9 mouse cellular contexts compared by ENCODE assay signal in genomic region chr9:45911673-45912072, GRCm38 (mm10). TPM values are rescaled to one million over a fixed set of nuclear protein-coding genes. Genes with fewer than 3 reads are reported as not detected.
DNase-seq lines count a peak whose midpoint lies in the region; ATAC-seq and TF ChIP-seq lines count a peak whose summit lies in the region.
"Had no signal": no experiment of that assay in that cellular context is flagged by ENCODE, and none has a peak within 500 bp of the region (broad histone marks: within the 10 kb centered on the region; RNA-seq: fewer than 3 reads in every experiment).

No protein-coding gene starts in this region.

- DNase-seq in heart, adult 2 months, result peak; percentile 48 to 72
- DNase-seq in ovary, postnatal 36 days (ENCODE audit: low spot score), result peak; percentile 66
- no peak for DNase-seq in ovary, adult 18-20 months (ENCODE audit: low spot score)
- peak; percentile 66 for DNase-seq in adrenal gland, postnatal 25 days
- DNase-seq in gastrocnemius, postnatal 36 days, result peak; percentile 52 to 63
- peak; percentile 59 to 76 for DNase-seq in lung, postnatal 4 days
- DNase-seq in thymus, postnatal 36 days, result peak; percentile 50 to 61

- no peak overlapping the region for H3K4me2 ChIP-seq in heart, embryonic 12.5 days
- H3K4me2 ChIP-seq: neural tube, embryonic 13.5 days had no signal

- H3K79me2 ChIP-seq in heart, adult 2 months (replicated peaks; ENCODE audit: control insufficient read depth, insufficient read depth, low read length), result peaks cover 5% of the 10 kb centered on the region

- peaks cover 3% of the 10 kb centered on the region for H3K4me1 ChIP-seq in heart, adult 2 months (ENCODE audit: control insufficient read depth, insufficient read depth, low read length)
- H3K4me1 ChIP-seq in heart, embryonic 12.5 days (replicated peaks), result peaks cover 10% of the 10 kb centered on the region

- no peak overlapping the region for H3K27ac ChIP-seq in heart, adult 2 months
- H3K27ac ChIP-seq in heart, embryonic 12.5 days (ENCODE audit: poor library complexity, severe bottlenecking), result no peak overlapping the region
- H3K27ac ChIP-seq: neural tube, embryonic 13.5 days had no signal

- TF ChIP-seq POLR2A in heart, adult 2 months (IDR thresholded peaks at IDR 0.05; ENCODE audit: insufficient read depth, low read depth, low read length), result no peak

- peak; percentile 86 for TF ChIP-seq CTCF in heart, adult 2 months (IDR thresholded peaks at IDR 0.05)

- 0 out of 2 replicates have a peak, but pooled peaks have one; percentile 11 for TF ChIP-seq EP300 in heart, adult 2 months (IDR thresholded peaks at IDR 0.05; ENCODE audit: insufficient read depth, low read depth, low read length)

- intact Hi-C loops in heart, adult 2 months (cut with DNase I), result loop anchor here (1.0 kb wide), 1 partner anchor 26 kb away; no protein-coding TSS in a partner anchor
- intact Hi-C loops in gastrocnemius, postnatal 36 days (cut with DNase I), result loop anchor here (2.0 kb wide), 1 partner anchor 25 kb away; the partner anchor contains the start of gene Tagln

- no peak for ATAC-seq in heart, embryonic 12.5 days (ENCODE audit: insufficient number of reproducible peaks, low FRiP score)

- H3K9ac ChIP-seq in heart, adult 2 months (ENCODE audit: low read depth, low read length), result no peak overlapping the region
- H3K9ac ChIP-seq in heart, embryonic 12.5 days, result no peak overlapping the region
- H3K9ac ChIP-seq: neural tube, embryonic 13.5 days had no signal

- H3K4me3 ChIP-seq in heart, adult 2 months, result no peak overlapping the region
- no peak overlapping the region for H3K4me3 ChIP-seq in heart, embryonic 12.5 days
- H3K4me3 ChIP-seq: neural tube, embryonic 13.5 days had no signal

- H3K9me3 ChIP-seq in heart, embryonic 12.5 days (replicated peaks), result no peaks in the 10 kb centered on the region
- H3K9me3 ChIP-seq: neural tube, embryonic 13.5 days had no signal

- peaks cover 2% of the 10 kb centered on the region for H3K36me3 ChIP-seq in heart, adult 2 months (ENCODE audit: control insufficient read depth, insufficient read depth, low read length)
- peaks cover 79% of the 10 kb centered on the region for H3K36me3 ChIP-seq in heart, embryonic 12.5 days

- no peaks in the 10 kb centered on the region for H3K27me3 ChIP-seq in heart, adult 2 months (ENCODE audit: control insufficient read depth, insufficient read depth, low read length)
- H3K27me3 ChIP-seq in heart, embryonic 12.5 days (replicated peaks), result no peaks in the 10 kb centered on the region
- H3K27me3 ChIP-seq: neural tube, embryonic 13.5 days had no signal

- 59% methylated on average over 1 of the region's 1 CpGs for WGBS in heart, adult 2 months
- WGBS in heart, embryonic 12.5 days, result 53% methylated on average over 1 of the region's 1 CpGs

RNA-seq across cellular contexts. Expression of gene Rnf214, which starts 5.0 kb away (rescaled TPM):
- total RNA-seq in heart, adult 2 months (2021), result 10 to 100 TPM; 31.8 to 37.1 TPM
- 12.5 and 21.8 TPM in 2 replicates for polyA plus RNA-seq in heart, adult 2 months (2012; rRNA removed)
- polyA plus RNA-seq in heart, embryonic 12.5 days (2016; fragmentation: Nextera tagmentation; extraction: Ambion mirVana), result 43.6 and 45.0 TPM in 2 replicates
- total RNA-seq in adrenal gland, postnatal 25 days (2021), result 51.8 and 56.0 TPM in 2 replicates
- total RNA-seq in gastrocnemius, postnatal 36 days (2021), result 10 to 100 TPM; 21.6 to 24.7 TPM

RNA-seq across cellular contexts. Expression of gene Pcsk7, which starts 5.4 kb away (rescaled TPM):
- 10 to 100 TPM; 12.2 to 13.9 TPM for total RNA-seq in heart, adult 2 months (2021)
- 18.4 and 26.8 TPM in 2 replicates for polyA plus RNA-seq in heart, adult 2 months (2012; rRNA removed)
- polyA plus RNA-seq in heart, embryonic 12.5 days (2016; fragmentation: Nextera tagmentation; extraction: Ambion mirVana), result 19.4 and 19.7 TPM in 2 replicates
- 28.9 and 33.7 TPM in 2 replicates for total RNA-seq in adrenal gland, postnatal 25 days (2021)
- total RNA-seq in gastrocnemius, postnatal 36 days (2021), result 10 to 100 TPM in 1 of 2 experiments, 1 to 10 TPM in 1; 9.4 to 10.5 TPM

RNA-seq across cellular contexts. Expression of gene Tagln, which starts 24.2 kb away (rescaled TPM):
- 10 to 100 TPM; 84.0 to 93.6 TPM for total RNA-seq in heart, adult 2 months (2021)
- 97.6 and 116 TPM in 2 replicates for polyA plus RNA-seq in heart, adult 2 months (2012; rRNA removed)
- 236 and 253 TPM in 2 replicates for polyA plus RNA-seq in heart, embryonic 12.5 days (2016; fragmentation: Nextera tagmentation; extraction: Ambion mirVana)
- total RNA-seq in adrenal gland, postnatal 25 days (2021), result 51.0 and 70.2 TPM in 2 replicates
- 10 to 100 TPM; 23.0 to 32.1 TPM for total RNA-seq in gastrocnemius, postnatal 36 days (2021)

RNA-seq across cellular contexts. Expression of gene Sidt2, which starts 43.4 kb away (rescaled TPM):
- 10 to 100 TPM; 71.6 to 81.7 TPM for total RNA-seq in heart, adult 2 months (2021)
- polyA plus RNA-seq in heart, adult 2 months (2012; rRNA removed), result 216 and 414 TPM in 2 replicates
- polyA plus RNA-seq in heart, embryonic 12.5 days (2016; fragmentation: Nextera tagmentation; extraction: Ambion mirVana), result 48.5 and 53.5 TPM in 2 replicates
- total RNA-seq in adrenal gland, postnatal 25 days (2021), result 286 and 328 TPM in 2 replicates
- total RNA-seq in gastrocnemius, postnatal 36 days (2021), result 10 to 100 TPM; 61.1 to 74.9 TPM
